Mouse (Mus musculus) frontal cortex, postnatal 10 days (tissue): ENCODE data around the gene Vcp.
"Not testable (repeated sequence)": the region's sequence is repeated elsewhere in the genome, so short reads cannot be mapped to it uniquely, and the experiment has no call there.

Experiments
- DNase-seq, 2 experiments: peaks; one replicate each; pipeline ENCODE4 v3.0.0; 2022; ENCODE audit warnings: low spot score in 2 of 2, mixed read lengths in 1 of 2

The Vcp gene

GRCm38 (mm10) chr4:43029749-43030148 is 29.4 kb upstream of the Vcp start:
- DNase-seq = no peak

GRCm38 (mm10) chr4:43029121-43029520 is 28.8 kb upstream of the Vcp start:
- no peak for DNase-seq

- DNase-seq = peak; percentile 87 to 92
These were observed 25.0 kb upstream of the Vcp start, which contains the start of gene Pigo for GRCm38 (mm10) chr4:43025084-43025960. Gene Pigo (minus strand): TSS chr4:43025819.

GRCm38 (mm10) chr4:43024673-43025072 is 24.4 kb upstream of the Vcp start:
- no peak for DNase-seq

- no peak for DNase-seq
These were observed 21.0 kb upstream of the Vcp start for GRCm38 (mm10) chr4:43021341-43021740.

GRCm38 (mm10) chr4:43020876-43021275 is 20.6 kb upstream of the Vcp start:
- DNase-seq = no peak

GRCm38 (mm10) chr4:43019641-43020465 is 19.5 kb upstream of the Vcp start:
- no peak for DNase-seq

GRCm38 (mm10) chr4:43019176-43019575 is 18.9 kb upstream of the Vcp start:
- no peak for DNase-seq

- DNase-seq = no peak
These were observed 17.8 kb upstream of the Vcp start for GRCm38 (mm10) chr4:43018156-43018555.

GRCm38 (mm10) chr4:43012091-43012490 is 11.8 kb upstream of the Vcp start:
- DNase-seq = no peak

- DNase-seq = peak; percentile 65 to 83
These were observed 10.1 kb upstream of the Vcp start, which contains the start of gene Fancg for GRCm38 (mm10) chr4:43010161-43011038. Gene Fancg (minus strand): TSS chr4:43010506.

- DNase-seq = no peak
These were observed 5.5 kb upstream of the Vcp start for GRCm38 (mm10) chr4:43005765-43006164.

- no peak for DNase-seq
These were observed 4.6 kb upstream of the Vcp start for GRCm38 (mm10) chr4:43004951-43005350.

GRCm38 (mm10) chr4:43002756-43003439 is 2.6 kb upstream of the Vcp start:
- no peak for DNase-seq

- no peak for DNase-seq
These were observed 965 bp upstream of the Vcp start for GRCm38 (mm10) chr4:43001272-43001671.

GRCm38 (mm10) chr4:42999451-43000140 is 711 bp downstream of the Vcp start:
- peak; percentile 67 to 73 for DNase-seq

- no peak for DNase-seq
These were observed 2.3 kb downstream of the Vcp start for GRCm38 (mm10) chr4:42998022-42998421.

GRCm38 (mm10) chr4:42988296-42988695 is 12.0 kb downstream of the Vcp start:
- no peak for DNase-seq

- not testable (repeated sequence) for DNase-seq
These were observed 19.8 kb downstream of the Vcp start for GRCm38 (mm10) chr4:42980467-42980866.

GRCm38 (mm10) chr4:42978062-42978461 is 22.2 kb downstream of the Vcp start:
- DNase-seq = no peak
